Mouse (Mus musculus): ENCODE measurements around the gene Traf3ip3.

GRCm38 (mm10) chr1:193189151-193189621, 12.3 kb downstream of the Traf3ip3 start:
- TF ChIP-seq MEF2A (IDR thresholded peaks at IDR 0.05; ENCODE audit: borderline replicate concordance, low read depth, low read length) (no peak), ZMIZ1 (IDR thresholded peaks at IDR 0.05; ENCODE audit: low read depth, low read length) (no peak), MAFK (IDR thresholded peaks at IDR 0.05; ENCODE audit: insufficient replicate concordance, low read length) (no peak), GABPA (IDR thresholded peaks at IDR 0.05; ENCODE audit: insufficient replicate concordance, low read depth, low read length) (no peak), E2F4 (IDR thresholded peaks at IDR 0.05; ENCODE audit: insufficient replicate concordance, low read depth, low read length) (no peak)
